Mouse (Mus musculus) layer of hippocampus, postnatal 10 days (tissue): Measurements from ENCODE around the gene Noto. TPM values are rescaled to one million over a fixed set of nuclear protein-coding genes. Genes with fewer than 3 reads are reported as not detected.

Source experiments
- DNase-seq, 2 experiments: peaks; one replicate each; pipeline ENCODE4 v3.0.0; 2021; ENCODE audit warnings: low spot score in 2 of 2
- long read RNA-seq: library from polyadenylated mRNA; stranded (forward); transcript quantifications from one replicate; pipeline ENCODE4 v2.0.0, GENCODE M21; 2023
- total RNA-seq, 2 experiments: library from RNA; stranded (reverse); gene quantifications; 2 replicates each; pipeline ENCODE4 v1.2.3; 2021

The Noto gene
- not detected for total RNA-seq
- long read RNA-seq, result 0 reads

DNA sequence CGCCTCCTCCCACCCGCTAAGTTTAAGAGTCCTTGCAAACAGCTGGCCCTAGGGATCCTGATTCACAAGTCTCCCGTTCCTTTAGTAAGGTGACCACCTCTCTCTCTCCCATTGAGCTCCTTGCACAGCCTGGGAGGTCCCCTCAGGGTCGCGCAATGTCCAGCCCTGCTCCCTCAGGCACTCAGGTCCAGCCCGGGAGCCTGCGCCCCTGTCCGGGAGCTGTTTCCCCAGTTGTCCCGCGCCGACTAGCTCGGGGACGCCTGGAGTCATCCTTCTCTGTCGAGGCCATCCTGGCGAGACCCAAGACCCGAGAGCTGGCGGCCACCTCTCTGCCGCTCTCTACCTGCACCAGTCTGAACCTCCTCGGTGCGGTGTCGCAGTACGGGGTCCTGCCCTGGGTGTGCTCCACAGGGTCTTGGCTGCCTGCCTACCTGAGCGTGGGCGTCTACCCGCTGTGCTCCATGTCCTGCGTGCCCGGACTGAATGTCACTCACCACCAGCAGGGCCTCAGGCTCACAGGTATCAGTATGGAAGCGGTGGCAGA is at the start of gene Noto:
TSS of gene Noto (plus strand) at position 51 of the 544 bp plus-strand sequence.
- no peak for DNase-seq

DNA sequence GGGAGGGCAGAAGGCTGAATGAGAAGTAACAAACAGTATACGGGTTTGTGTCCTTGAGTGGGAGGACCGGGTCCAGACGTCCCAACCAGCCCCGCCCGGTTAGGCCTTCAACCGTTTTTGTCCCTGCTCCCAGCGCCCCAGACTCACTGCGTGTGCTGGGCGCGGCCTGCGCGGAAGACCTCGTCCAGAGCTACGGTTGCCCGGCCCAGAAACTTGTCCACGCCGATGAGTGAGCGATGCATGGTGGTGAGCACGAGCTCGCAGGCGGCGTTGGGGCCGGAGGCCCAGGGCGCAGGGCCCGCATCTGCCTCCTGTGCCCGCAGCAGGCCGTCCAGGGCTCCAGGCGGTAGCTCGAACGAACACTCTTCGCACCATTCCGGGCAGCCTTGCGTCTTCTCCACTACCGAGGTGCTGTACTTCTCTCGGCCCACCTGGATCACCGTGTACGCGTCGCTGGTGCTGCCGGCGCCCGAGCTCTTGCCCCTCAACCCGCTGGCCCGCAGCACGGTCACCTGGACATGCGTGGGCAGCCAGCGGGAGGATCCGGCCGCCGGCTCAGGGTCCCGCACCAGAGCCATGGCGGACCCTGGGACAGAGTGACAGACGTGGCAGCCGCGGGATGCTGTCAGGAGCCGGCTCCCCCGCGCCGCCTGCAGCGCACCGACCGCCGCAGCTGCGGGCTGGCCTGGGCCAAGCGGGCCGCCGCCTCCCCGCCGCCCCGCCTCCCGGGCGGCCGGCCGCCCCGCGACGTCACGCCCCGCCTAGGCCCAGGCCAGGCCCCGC is 49.5 kb upstream of the Noto start, which contains the start of gene Rab11fip5:
TSS of gene Rab11fip5 (minus strand) at position 684 of the 783 bp plus-strand sequence.
- DNase-seq, result no peak

DNA sequence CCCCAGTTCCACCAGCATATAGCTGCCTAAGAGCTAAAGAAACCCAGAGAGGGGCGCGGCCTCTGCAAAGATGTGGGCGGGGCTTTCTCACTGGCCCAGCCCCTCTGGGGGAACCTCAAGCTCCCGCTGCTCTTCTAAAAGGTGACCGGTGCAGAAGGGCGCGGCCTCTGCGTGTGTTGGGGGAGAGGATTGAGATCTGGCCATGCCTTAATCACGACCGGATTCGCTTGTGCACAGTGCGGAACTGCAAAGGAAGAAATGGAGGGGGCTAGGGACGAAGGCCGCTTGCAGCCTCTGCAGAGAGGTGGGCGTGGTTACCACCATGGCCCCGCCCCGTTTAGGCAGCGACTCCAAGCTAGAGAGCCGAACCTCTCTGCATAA is 49.0 kb upstream of the Noto start:
- DNase-seq, result peak; percentile 89 to 94

DNA sequence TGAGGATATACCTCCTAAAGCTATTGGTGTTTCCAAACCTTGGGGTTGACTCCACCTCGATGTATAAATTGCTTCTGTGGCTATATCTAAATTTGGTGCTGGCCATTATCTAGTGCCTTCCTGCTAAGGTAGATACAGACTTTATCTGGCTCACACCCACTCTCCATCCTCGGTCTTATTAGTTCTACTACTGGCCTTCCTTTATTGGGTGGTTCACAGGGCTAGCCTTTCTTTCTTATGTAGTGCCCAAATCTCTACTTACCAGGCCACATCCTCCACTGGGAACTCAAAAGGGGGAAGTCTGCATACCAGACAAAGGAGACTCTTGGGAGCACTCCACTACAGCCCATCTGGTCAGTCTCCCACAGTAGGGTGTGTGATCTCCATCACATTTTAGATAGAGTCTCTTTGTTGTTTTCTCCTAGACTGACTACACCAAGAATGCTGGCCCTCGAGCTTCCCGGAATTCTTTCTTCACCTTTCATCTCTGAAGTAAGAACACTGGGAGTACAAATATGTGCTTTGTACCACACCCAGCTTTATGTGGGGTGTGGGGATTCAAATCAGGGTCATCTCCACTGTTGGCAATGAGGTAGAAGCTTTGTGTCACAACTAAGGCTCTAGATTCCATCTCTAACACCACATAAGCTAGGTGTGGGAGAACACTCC is 46.5 kb upstream of the Noto start:
- DNase-seq, result no peak

DNA sequence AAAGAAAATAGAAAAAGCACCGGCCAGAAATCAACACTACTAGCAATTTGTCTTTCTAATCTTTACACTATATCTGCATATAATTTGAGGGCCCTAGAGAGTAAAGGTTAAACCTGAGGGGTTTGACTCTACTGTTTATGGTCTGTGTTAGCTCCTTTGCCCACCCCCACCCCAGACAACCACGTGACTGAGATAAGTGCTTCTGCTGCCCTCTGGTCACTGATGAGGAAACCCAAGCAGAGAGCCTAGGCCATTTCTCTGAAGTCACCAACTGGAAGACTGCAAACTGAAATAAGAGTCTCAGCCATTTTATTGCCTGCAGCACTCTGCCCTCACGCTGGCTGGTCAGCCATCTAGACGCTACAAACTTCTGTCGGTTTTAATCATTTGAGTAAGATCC is 45.8 kb upstream of the Noto start:
- no peak for DNase-seq

DNA sequence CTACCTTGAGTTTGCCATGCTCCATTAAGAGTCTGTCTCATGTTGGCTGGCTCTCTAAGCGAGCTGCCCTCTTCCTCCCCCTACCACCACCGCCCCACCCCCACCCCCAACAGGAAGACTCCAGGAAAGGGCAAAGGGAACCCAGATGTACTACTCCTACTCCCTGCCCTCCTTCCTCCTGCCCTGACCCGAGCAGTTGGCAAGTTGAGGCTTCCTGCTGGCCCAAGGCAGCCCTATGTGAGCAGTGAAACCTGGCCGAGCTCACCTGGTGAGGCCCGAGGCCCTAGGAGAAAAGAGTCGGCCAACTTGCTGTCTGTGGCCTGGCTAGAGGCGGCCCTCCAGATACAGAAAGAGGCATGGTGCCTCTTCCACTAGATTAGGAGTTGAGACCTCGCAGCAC is 45.1 kb upstream of the Noto start:
- DNase-seq, result no peak

DNA sequence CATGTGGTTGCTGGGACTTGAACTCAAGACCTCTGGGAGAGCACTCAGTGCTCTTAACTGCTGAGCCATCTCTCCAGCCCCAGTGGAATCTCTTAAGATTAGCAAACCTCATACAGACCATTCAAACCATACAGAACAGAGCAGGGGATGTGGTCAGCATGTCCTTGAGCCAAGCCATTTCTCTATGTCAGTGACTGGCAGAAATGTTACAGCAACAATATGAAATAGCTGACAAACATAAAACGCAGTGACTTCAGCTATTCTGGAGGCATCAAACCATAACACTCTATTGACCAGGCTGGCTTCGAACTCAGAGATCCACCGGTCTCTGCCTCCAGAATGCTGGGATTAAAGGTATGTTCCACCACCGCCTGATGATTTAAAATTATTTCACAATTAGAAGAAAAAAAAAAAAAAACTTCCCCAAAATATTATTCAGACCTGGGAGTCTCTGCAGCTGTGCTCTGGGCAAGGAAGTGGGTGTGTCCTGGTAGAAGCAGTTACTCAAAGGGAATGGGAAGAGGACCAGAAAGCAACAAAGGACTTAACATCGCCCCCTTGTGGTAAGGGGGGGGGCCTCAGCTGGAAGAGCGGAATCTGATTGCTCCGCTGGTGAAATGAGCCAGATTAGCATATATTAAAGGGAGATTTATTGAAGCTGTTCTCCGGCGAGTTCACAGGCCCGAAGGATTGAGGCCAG is 43.3 kb upstream of the Noto start:
- peak; percentile 73 to 80 for DNase-seq

DNA sequence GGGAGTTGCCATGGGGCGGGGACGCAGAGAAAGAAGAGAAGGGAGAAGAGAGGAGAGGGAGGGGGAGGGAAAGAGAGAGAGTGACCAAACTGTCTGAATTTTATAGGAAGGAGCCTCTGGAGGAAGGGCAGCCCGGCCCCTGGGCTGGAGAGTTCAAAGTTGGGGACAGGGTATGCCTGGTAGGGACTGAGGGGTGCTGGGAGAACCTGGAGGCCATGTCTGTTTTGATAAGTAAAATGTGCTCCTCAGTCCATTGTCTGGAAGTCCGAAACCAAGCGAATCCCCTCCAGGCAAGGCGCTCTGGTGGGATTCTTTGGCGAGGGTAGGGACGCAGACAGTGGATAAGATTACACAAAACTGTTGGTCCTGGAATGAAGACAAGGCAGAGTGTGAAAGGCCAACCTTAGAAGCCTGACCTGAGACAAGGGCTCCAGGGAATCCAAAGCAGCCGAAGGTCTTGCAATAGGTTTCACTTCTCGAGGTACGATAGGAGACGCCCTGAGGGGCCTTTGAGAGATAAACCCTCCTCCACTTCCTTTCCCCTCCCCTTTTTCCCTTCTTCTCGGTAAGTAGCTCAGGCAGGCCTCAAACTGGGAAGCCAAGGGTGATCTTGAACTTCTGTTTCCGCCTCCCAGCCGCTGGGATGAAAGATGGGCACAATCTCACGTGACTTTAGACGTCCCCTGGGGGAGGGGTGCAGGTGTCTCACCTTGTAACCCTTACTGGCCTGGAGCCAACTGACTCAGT is 42.6 kb upstream of the Noto start:
- DNase-seq, result no peak

DNA sequence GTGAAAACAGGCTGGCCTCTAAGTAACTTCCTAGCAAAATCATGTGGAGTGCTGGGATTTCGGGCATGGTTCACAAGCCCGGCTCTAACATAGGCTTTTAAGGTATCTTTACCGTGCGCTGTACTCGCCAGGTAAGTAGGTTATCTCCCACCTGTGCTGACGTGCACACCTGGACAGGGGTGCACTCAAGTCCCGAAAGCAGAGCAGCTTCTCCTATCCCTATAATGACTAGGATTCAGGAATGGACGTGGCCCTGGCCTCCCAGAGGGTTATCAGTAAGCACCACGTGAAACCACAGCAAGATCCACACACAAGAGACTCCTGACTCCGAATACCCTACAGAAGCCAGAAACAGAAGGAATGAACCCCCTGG is 42.1 kb upstream of the Noto start:
- DNase-seq, result no peak

DNA sequence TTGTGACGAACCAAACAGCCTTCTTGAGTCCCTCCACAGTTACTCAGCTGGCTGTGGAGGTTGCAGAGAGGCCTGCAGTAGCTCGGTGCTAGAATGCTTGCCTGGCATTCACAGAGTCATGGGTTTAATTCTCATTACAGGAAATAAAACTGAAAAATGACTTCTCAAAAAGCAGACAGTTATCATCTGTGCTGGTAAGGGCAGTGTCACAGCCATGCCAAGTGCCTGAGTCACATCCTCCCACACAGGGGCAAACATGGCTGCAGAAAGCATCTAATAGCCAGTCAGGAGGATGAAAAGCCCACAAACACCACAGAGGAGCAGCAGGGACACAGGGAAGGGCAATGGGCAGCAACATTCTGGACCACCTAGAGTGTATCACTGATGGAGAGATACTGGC is 40.9 kb upstream of the Noto start:
- DNase-seq, result no peak

DNA sequence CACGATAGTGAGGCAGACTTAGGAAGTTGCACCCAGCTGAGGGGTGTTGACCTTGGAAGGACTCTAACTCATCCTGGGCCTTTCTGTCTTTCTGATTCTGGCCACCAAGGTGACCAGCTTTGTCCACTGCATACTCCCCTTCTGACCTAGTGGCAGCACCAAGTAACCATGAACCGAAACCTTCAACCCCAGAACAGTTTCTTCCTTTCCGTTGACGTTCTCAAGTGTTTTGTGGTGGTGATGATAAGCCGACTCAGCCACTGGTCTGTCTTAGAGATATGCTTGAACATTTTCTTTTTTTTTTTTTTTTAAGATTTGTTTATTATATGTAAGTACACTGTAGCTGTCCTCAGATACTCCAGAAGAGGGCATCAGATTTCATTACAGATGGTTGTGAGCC is 35.1 kb upstream of the Noto start:
- no peak for DNase-seq

DNA sequence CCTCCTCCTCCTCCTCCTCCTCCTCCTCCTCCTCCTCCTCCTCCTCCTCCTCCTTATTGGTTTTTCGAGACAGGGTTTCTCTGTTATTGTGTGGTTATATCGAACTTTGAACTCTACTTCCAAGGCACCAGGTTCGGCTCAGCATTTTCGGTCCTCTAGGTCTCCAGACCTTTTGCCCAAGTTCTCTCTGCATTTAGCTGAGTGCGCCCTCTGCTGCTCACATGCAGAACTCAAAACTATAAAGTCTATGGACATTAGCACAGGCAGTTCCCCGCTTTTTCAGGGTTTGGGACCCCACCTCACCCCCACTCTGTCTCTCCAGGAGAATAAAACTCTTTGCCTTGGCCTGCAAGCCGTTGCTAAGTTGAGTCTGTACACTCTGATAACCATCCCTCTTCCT is 31.9 kb upstream of the Noto start:
- DNase-seq, result peak; percentile 77 to 79

DNA sequence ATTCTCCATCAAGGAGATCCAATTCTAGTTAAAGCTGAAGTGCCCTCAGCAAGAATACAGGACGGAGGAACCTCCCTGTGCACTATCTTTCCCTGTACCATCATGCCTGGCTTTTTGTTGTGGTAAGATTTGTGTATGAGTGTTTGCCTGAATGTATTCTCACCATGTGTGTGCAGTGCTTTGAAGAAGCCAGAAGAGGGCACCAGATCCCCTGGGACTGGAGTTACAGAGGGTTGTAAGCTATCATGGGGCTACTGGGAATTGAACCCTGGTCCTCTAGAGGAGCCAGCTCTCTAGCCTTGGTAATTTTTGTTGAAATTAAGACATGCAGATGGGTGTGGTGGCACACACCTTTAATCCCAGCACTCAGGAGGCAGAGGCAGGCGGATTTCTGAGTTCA is 28.3 kb upstream of the Noto start:
- DNase-seq, result no peak

DNA sequence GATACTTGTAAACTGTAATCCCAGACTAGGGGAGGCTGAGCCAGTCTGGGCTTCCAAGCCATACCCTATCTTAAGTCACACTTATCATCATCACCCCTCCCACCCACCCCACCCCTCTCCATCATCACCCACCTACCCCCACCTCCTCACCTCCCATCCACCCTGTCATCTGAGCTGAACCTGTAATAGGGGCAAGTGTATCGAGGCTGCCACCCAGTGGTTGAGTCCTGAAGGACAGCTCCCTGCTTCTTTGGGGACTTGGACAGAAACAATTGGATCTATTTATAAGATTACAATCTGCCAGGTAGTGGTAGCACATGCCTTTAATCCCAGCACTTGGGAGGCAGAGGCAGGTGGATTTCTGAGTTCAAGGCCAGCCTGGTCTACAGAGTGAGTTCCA is 26.5 kb upstream of the Noto start:
- peak; percentile 51 to 55 for DNase-seq

DNA sequence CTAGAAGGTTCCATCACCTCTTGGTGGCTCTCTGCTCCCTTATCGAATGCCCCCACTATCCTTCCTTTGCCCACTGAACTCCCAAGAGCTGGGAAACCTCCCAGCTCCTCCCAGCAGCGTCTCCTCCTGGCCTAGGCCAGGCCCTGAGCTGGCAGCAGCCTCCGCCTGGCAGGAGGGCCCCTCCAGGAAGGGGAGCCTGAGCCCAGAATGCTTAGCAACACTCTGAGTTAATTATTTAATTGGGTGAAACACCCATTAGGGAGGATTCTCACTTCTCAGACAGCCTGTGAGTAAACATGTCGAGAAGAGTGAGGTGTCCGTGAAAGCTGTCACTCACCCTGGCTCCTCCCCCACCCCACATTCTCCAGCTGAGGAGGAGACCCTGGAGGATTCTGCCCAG is 24.0 kb upstream of the Noto start:
- DNase-seq, result peak; percentile 40 to 43

DNA sequence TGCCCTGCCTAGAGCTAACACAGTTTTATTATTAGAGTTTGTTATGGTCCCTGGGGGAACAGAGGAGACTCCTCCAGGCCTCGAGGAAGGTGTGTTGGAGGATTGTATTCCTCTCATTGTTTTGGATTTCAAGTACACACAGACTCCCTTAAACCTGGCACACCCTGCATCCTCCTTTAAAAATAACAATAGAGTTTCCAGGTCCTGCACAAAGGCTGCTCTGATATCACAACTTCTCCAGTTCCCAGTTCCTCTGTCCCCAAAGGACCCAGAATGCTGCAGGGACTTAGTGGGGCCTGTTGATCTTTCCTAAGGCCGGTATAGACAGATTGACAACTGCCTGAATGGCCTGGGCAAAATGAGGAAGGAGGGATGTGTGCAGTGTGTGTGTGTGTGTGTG is 21.1 kb upstream of the Noto start:
- no peak for DNase-seq

DNA sequence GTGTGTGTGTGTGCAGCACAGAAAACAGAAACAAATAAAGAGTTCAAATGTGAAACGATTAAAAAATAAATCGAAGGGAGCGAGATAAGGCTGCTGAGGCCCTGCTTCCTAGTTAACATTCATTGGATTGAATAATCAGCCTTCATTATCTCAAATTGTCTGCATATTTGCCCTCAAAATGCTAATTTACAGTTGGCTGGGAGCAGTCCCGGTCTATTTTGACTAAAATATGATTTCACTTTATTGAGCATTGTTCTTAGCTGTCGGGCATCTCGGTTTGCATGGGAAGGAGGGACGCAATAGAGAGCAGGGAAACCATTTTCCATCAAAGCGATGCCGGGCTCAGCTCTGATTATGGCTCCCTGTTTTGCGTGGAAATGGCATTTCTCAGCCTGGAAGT is 20.6 kb upstream of the Noto start:
- DNase-seq, result no peak

DNA sequence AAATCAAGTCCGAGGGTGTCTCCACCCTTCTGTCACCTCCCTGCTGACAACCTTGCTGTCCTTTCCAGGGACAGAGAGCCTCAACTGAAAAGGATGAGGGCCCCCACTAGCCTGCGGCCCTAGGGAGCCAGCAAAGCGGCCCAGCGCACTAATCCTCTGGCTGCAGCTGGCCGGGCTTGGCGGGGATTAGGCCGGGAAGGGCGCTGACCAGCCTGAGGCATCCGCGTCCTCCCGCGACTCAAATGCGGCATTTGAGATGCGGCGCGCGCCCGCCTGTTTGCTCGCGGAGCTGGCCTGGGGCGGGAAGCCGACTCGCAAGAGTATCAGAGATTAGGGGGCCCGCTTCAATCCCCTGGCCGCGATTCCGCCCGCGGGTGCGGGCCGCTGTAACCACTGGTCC is 14.7 kb upstream of the Noto start:
- peak in 1 of 2 experiments; percentile 29 for DNase-seq

DNA sequence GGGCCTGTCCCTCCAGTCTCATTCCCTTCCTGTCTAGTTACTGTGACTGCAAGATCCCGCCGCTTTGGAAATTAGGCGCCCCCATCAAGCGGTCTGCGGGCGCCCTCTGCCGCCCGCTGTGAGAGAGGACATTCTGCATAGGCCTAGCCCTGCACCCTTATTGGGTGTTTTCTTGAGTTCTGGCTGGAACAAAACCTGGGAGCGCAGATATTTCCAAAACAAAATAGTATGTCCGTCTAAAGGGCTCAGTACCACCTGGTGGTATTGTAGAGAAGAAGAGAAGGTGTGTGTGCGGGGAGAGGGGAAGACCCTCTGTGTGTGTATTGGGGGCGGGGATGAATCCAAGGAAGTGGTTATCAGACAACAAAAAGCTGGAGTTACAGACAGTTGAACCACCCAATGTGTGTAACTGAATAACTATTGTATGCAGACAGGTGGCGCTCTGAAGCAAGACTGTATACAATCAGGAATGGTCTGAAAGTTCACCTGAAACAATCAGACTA is 12.9 kb upstream of the Noto start:
- peak; percentile 64 to 70 for DNase-seq

DNA sequence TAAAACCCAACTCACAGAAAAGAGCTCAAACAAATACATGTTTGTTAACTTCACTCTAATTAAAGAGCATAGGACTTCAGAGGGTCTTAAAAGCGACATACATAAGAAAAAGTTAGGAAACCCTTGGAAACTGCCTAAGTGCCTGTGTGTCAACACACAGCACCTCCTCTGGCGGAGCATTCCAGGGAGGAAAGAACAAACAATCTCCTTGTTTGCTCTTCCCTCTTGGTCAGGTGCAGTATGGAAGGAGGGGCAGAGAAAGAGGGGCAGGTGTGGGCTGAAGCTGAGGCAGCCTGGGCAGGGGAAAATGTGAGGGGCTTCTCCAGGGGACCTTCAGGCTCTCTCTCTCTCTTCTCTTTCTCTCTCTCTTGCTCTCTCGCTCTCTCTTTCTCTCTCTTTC is 7.9 kb upstream of the Noto start:
- no peak for DNase-seq

DNA sequence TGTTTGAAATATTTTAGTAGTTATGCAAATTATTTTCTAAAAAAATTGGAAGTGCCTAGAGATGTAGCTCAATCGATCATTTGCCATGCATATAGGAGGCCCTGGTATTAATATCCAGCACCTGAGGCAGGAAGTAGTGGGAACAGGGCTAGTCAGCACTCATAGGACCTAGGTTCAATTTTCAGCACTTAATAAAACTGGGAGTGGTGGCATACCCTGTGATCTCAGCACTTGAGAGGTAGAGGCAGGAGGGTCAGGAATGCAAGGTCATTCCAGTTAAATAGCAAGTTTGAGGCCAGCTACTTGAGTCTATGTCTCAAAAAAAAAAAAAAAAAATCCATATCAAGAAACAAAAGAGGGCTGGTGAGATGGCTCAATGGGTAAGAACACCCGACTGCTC is 4.5 kb upstream of the Noto start:
- no peak for DNase-seq
